Mouse (Mus musculus) CH12.LX (cell line): ENCODE data around the gene Zfand2a. TPM values are rescaled to one million over a fixed set of nuclear protein-coding genes. Genes with fewer than 3 reads are reported as not detected.

Source experiments
- DNase-seq: peaks from one replicate; pipeline ENCODE4 v3.0.0-alpha.2; 2013; ENCODE audit errors: extremely low read depth
- H3K27ac ChIP-seq: 2 replicates; pipeline ENCODE4 v1.5.1; 2012; ENCODE audit warnings: low read depth, mild to moderate bottlenecking, control low read depth, moderate library complexity; ENCODE audit not compliant: insufficient read depth
- H3K27me3 ChIP-seq: replicated peaks from 2 replicates; pipeline ENCODE3; 2012; ENCODE audit warnings: inconsistent platforms
- H3K36me3 ChIP-seq, 2 experiments: replicated peaks in 1 of 2; 2 replicates each; pipeline versions ENCODE3 to v1.6.1; 2012; ENCODE audit warnings: inconsistent platforms in 1 of 2, low read length in 1 of 2, mild to moderate bottlenecking in 1 of 2, mixed read lengths in 1 of 2, moderate library complexity in 1 of 2; ENCODE audit not compliant: control insufficient read depth in 1 of 2, insufficient read depth in 1 of 2
- H3K4me1 ChIP-seq, 2 experiments: 2 replicates each; pipeline ENCODE4 v1.6.1; 2012; ENCODE audit warnings: inconsistent platforms in 1 of 2, moderate library complexity in 1 of 2; ENCODE audit not compliant: insufficient read depth in 2 of 2, control insufficient read depth in 1 of 2
- H3K4me2 ChIP-seq: 2 replicates; pipeline ENCODE4 v1.6.1; 2012; ENCODE audit warnings: low read depth, mild to moderate bottlenecking, control low read depth; ENCODE audit not compliant: poor library complexity, insufficient read depth, severe bottlenecking
- H3K4me3 ChIP-seq, 3 experiments: fragments of 150-350 bp in 1 of 3; sonication (generic) in 1 of 3; replicated peaks in 1 of 3; 2 replicates each; pipeline versions ENCODE3 to v1.5.1; 2011 to 2012; ENCODE audit warnings: low read depth in 2 of 3, low read length in 2 of 3, mild to moderate bottlenecking in 2 of 3, moderate library complexity in 2 of 3, control low read depth in 1 of 3, improper control_type of control experiment in 1 of 3, inconsistent platforms in 1 of 3, mixed read lengths in 1 of 3; ENCODE audit not compliant: poor library complexity in 1 of 3
- H3K79me2 ChIP-seq: replicated peaks from 2 replicates; pipeline ENCODE4 v1.6.1; 2012; ENCODE audit warnings: mild to moderate bottlenecking, moderate library complexity; ENCODE audit not compliant: control insufficient read depth, poor library complexity, insufficient read depth, severe bottlenecking; ENCODE audit errors: extremely low read depth
- H3K9ac ChIP-seq: 2 replicates; pipeline ENCODE4 v1.6.1; 2012; ENCODE audit warnings: low read depth, mild to moderate bottlenecking, control low read depth, moderate library complexity; ENCODE audit not compliant: insufficient read depth
- H3K9me3 ChIP-seq: replicated peaks from 2 replicates; pipeline ENCODE3; 2012; ENCODE audit warnings: low read length, inconsistent platforms, mixed read lengths
- BHLHE40 ChIP-seq: IDR thresholded peaks from 2 replicates; pipeline ENCODE4 v1.6.1; 2011; ENCODE audit warnings: mild to moderate bottlenecking, low read depth, low read length, improper control_type of control experiment
- CTCF ChIP-seq, 2 experiments: IDR thresholded peaks in 1 of 2; conservative IDR thresholded peaks in 1 of 2; 2 replicates each; pipeline ENCODE4 v1.5.1; 2011 to 2012; ENCODE audit warnings: low read depth in 2 of 2, low read length in 2 of 2, improper control_type of control experiment in 1 of 2, inconsistent platforms in 1 of 2, mild to moderate bottlenecking in 1 of 2, moderate library complexity in 1 of 2
- ELF1 ChIP-seq: IDR thresholded peaks from 2 replicates; pipeline ENCODE4 v1.6.1; 2014; ENCODE audit warnings: low read depth, mild to moderate bottlenecking, inconsistent platforms, low read length, improper control_type of control experiment
- EP300 ChIP-seq: IDR thresholded peaks from 2 replicates; pipeline ENCODE4 v1.6.1; 2011; ENCODE audit warnings: low read length, improper control_type of control experiment
- ETS1 ChIP-seq: conservative IDR thresholded peaks from 2 replicates; pipeline ENCODE4 v1.6.1; 2012; ENCODE audit warnings: low read depth, mild to moderate bottlenecking, inconsistent platforms, low read length, improper control_type of control experiment, moderate library complexity
- HCFC1 ChIP-seq: IDR thresholded peaks from 2 replicates; pipeline ENCODE4 v1.6.1; 2012; ENCODE audit warnings: low read depth, mild to moderate bottlenecking, inconsistent platforms, low read length, improper control_type of control experiment
- JUND ChIP-seq: conservative IDR thresholded peaks from 2 replicates; pipeline ENCODE4 v1.6.1; 2011; ENCODE audit warnings: low read depth, low read length, improper control_type of control experiment
- MEF2A ChIP-seq: IDR thresholded peaks from 2 replicates; pipeline ENCODE4 v1.6.1; 2014; ENCODE audit warnings: low read depth, mild to moderate bottlenecking, inconsistent platforms, low read length, improper control_type of control experiment, borderline replicate concordance
- POLR2A ChIP-seq: IDR thresholded peaks from 2 replicates; pipeline ENCODE4 v1.6.1; 2011; ENCODE audit warnings: low read depth, mild to moderate bottlenecking, improper control_type of control experiment, low read length
- POLR2AphosphoS2 ChIP-seq: IDR thresholded peaks from 2 replicates; pipeline ENCODE4 v1.6.1; 2011; ENCODE audit warnings: low read depth, low read length, improper control_type of control experiment
- RAD21 ChIP-seq: IDR thresholded peaks from 2 replicates; pipeline ENCODE4 v1.6.1; 2011; ENCODE audit warnings: low read depth, mild to moderate bottlenecking, low read length, improper control_type of control experiment, moderate library complexity
- RCOR1 ChIP-seq: conservative IDR thresholded peaks from 2 replicates; pipeline ENCODE4 v1.6.1; 2012; ENCODE audit warnings: low read depth, mild to moderate bottlenecking, inconsistent platforms, low read length, improper control_type of control experiment
- SIN3A ChIP-seq: IDR thresholded peaks from 2 replicates; pipeline ENCODE4 v1.6.1; 2012; ENCODE audit warnings: low read length, improper control_type of control experiment, inconsistent platforms
- SMC3 ChIP-seq: IDR thresholded peaks from 2 replicates; pipeline ENCODE4 v1.6.1; 2011; ENCODE audit warnings: low read depth, low read length, improper control_type of control experiment
- USF1 ChIP-seq: IDR thresholded peaks from 2 replicates; pipeline ENCODE4 v1.6.1; 2014; ENCODE audit warnings: low read depth, mild to moderate bottlenecking, inconsistent platforms, low read length, improper control_type of control experiment
- ZNF384 ChIP-seq: IDR thresholded peaks from 2 replicates; pipeline ENCODE4 v1.6.1; 2012; ENCODE audit warnings: low read depth, low read length, improper control_type of control experiment, inconsistent platforms
- dilution Hi-C: fragments of 300-500 bp; cut with MboI; formaldehyde crosslinking; loops from 2 replicates; pipeline ENCODE4 v1.14.3; 2020; ENCODE audit warnings: low sequenced_read_pairs; ENCODE audit not compliant: extremely low pct_unique_long_range_greater_than_20kb, extremely low pct_ligation_motif_present
- in situ Hi-C: fragments of 300-500 bp; cut with MboI; formaldehyde crosslinking; loops from 3 replicates; pipeline ENCODE4 v1.14.3; 2019; ENCODE audit warnings: low sequenced_read_pairs, low pct_ligation_motif_present, low pct_unique_long_range_greater_than_20kb, mixed read lengths
- polyA plus RNA-seq: library from polyadenylated mRNA; unstranded; fragments of >175 nt; gene quantifications from 2 replicates; pipeline ENCODE4 v1.2.1, GENCODE M21; 2012; ENCODE audit warnings: low read depth; ENCODE audit not compliant: insufficient read length
- total RNA-seq, 2 experiments: library from RNA; depleted of rRNA; stranded (reverse); fragments of 300-350 nt in 1 of 2; fragments of >200 nt in 1 of 2; gene quantifications; 2 replicates each; pipeline ENCODE4 v1.2.3; 2012 to 2014

Zfand2a gene
- total and polyA plus RNA-seq, 3 experiments = 5.8 to 13.4 (median 9.2) TPM

GRCm38 (mm10) chr5:139449926-139450325 lies 34.4 kb downstream of the Zfand2a start:
- H3K36me3 ChIP-seq = peaks cover 4 to 77% of the 10 kb centered on the region in 2 experiments
- no peak overlapping the region for H3K9ac ChIP-seq
- H3K4me3 ChIP-seq = no peak overlapping the region
- H3K27me3 ChIP-seq = no peaks in the 10 kb centered on the region
- H3K79me2 ChIP-seq = no peaks in the 10 kb centered on the region
- TF ChIP-seq USF1 = no peak
- no peak for TF ChIP-seq BHLHE40
- no peak for TF ChIP-seq ETS1
- no peak for TF ChIP-seq JUND
- TF ChIP-seq ELF1 = no peak
- TF ChIP-seq ZNF384 = no peak
- no peak for TF ChIP-seq POLR2AphosphoS2
- H3K4me1 ChIP-seq = peaks cover 4 to 25% of the 10 kb centered on the region in 2 experiments; a peak in 3 of 4 replicates
- no peaks in the 10 kb centered on the region for H3K9me3 ChIP-seq
- in situ Hi-C loops = loop anchor here (25.0 kb wide), 1 partner anchor 88 kb away; the partner anchor contains the start of genes Cox19 and Cyp2w1
- H3K4me2 ChIP-seq = no peak overlapping the region
- DNase-seq = no peak
- dilution Hi-C loops = no loop called here
- H3K27ac ChIP-seq = no peak overlapping the region

- Histone ChIP-seq H3K4me1 (peaks cover 4 to 25% of the 10 kb centered on the region in 2 experiments; a peak in 3 of 4 replicates), H3K9ac (no peak overlapping the region), H3K79me2 (no peaks in the 10 kb centered on the region), H3K4me2 (no peak overlapping the region), H3K9me3 (no peaks in the 10 kb centered on the region), H3K27ac (no peak overlapping the region), H3K4me3 (no peak overlapping the region), H3K36me3 (peaks cover 4 to 74% of the 10 kb centered on the region in 2 experiments), H3K27me3 (no peaks in the 10 kb centered on the region)
- DNase-seq = no peak
- dilution Hi-C loops (no loop called here), in situ Hi-C loops (no loop called here)
- TF ChIP-seq RCOR1 (no peak), CTCF (conservative IDR thresholded peaks at IDR 0.05 in 1 of 2, IDR thresholded peaks at IDR 0.05 in 1 of 2; ENCODE audit: low read depth in 2 of 2, low read length in 2 of 2) (no peak), SMC3 (no peak), HCFC1 (no peak), POLR2A (no peak), MEF2A (no peak), EP300 (no peak), SIN3A (no peak), RAD21 (no peak)
These were observed 35.1 kb downstream of the Zfand2a start for GRCm38 (mm10) chr5:139449161-139449791.
